Mouse (Mus musculus) fat pad, adult 2 months (tissue): ENCODE measurements around the gene Shroom3.
A peak's percentile ranks its signal among the peaks of the same experiment; 100 is the strongest.

Experiments used
- DNase-seq: peaks from one replicate; pipeline ENCODE4 v3.0.0-alpha.2; 2011; ENCODE audit warnings: low read depth, low spot score; ENCODE audit errors: extremely low read depth

The Shroom3 gene

GRCm38 (mm10) chr5:92745390-92746253 is 62.4 kb downstream of the Shroom3 start:
- no peak for DNase-seq

DNA sequence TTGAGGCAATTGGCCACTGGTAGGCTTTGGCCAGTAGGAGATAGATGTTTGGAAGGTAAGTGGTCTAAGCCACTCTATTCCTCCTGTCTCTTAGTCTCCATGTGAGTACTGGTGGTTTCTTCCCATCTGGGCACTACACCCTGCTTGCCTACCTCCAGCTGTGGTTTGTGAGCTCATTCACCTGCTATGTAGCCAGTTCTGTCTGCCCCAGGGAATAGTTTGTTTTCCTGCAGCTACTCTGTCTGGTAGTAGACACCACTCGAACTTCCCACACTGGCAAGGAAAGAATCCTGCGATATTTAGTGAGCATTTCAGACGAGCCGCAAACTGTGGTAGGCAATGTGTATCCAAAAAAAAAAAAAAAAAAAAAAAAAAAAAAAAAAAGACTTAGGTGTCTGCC is 68.3 kb downstream of the Shroom3 start:
- no peak for DNase-seq

DNA sequence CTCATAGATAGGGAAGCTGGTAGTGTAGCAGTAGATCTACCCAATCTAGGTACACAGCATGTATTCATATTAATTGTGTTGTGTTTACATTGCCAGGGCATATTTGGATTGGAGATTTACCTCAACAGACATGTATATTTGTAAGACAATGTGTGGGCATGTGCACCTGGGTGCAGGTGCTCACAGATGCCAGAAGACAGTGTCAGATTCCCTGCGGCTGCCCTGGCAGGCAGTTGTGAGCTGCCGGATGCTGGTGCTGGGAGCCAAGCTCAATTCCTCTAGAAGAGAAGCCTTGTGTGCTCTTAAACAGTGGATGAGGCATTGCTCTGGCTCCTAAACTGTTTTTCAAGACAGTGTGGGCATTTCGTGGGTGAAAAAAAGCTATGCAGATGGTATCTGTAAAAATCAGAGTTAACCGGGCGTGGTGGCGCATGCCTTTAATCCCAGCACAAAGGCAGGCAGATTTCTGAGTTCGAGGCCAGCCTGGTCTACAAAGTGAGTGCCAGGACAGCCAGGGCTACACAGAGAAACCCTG is 72.1 kb downstream of the Shroom3 start:
- DNase-seq: peak; percentile 14

GRCm38 (mm10) chr5:92759156-92759745 is 76.0 kb downstream of the Shroom3 start:
- no peak for DNase-seq

GRCm38 (mm10) chr5:92760542-92760941 is 77.3 kb downstream of the Shroom3 start:
- no peak for DNase-seq

GRCm38 (mm10) chr5:92761615-92762353 is 78.5 kb downstream of the Shroom3 start:
- no peak for DNase-seq

DNA sequence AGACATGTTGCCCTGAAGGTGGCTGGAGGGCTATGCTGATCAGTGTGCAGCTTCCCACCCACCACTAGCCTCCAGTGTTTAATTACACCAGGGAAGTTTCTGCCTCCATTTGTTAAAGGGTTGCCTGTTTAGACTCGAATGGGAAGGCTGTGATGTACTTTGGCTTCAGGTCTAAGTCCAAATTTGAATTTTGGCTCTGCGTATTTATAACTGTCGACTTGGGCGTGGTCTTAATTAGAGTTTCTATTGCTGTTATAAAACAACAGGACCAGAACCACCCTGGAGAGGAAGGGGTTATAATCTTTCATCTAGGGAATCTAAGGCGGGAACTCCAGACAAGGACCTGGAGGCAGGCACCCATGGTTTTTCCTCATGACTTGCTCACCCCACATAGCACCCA is 79.2 kb downstream of the Shroom3 start:
- no peak for DNase-seq

DNA sequence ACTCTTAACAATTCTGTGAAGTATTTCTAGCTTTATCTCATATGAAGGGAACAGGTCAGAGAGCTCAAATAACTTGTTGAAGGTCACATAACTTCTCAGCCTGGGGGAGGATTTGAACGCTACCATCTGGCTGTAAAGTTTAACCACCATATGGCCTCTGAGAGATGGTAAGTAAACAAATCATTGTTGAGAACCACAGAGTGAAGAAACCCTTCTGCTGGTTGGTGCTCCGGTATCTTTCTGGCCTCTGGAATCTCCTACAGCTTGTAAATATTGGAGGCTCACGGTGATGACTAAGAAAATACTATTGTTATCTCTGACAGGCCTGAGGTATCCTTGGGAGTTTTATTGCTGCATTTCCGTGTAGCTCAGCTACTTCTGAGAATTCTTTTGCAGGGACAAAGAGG is 80.3 kb downstream of the Shroom3 start:
- no peak for DNase-seq

- no peak for DNase-seq
Observed at GRCm38 (mm10) chr5:92766301-92766700, 83.1 kb downstream of the Shroom3 start.

GRCm38 (mm10) chr5:92767194-92767777 is 84.1 kb downstream of the Shroom3 start:
- no peak for DNase-seq

GRCm38 (mm10) chr5:92767857-92768291 is 84.6 kb downstream of the Shroom3 start:
- no peak for DNase-seq

- no peak for DNase-seq
Observed at GRCm38 (mm10) chr5:92773821-92774220, 90.6 kb downstream of the Shroom3 start.

DNA sequence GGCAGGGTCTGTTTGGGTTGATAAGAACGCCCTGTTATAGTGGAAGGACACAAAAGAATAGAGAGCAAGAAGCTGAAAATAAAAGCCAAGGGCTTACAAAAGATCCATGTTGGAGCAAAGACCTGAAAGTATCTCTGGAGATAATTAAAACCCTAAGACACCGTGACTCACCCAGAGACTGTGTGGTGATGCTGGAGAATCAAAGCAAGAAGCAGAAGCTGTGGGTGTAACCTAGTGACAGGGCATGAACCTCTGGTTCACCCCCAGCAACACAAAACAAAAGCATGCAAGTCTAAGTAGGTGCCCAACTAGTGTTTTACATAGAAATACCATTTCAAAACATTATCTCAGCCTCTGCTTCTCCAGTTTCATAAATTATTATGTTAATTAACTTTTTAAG is 91.2 kb downstream of the Shroom3 start:
- DNase-seq: no peak

DNA sequence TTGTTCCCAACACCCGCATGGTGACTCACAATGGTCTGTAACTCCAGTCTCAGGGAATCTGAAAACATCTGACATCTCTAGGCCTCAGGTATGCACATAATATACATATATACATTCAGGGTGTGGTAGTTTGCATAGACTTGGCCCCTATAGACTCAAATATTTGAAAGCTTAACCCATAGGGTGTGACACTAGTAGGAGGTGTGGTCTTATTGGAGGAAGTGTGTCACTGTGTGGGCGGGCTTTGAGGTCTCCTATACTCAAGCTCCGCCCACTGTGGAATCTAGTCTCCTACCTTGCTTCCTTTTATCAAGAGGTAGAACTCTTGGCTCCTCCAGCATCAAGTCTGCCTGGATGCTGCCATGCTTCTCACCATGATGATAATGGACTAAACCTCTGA is 91.7 kb downstream of the Shroom3 start:
- DNase-seq: no peak

GRCm38 (mm10) chr5:92778395-92778794 is 95.2 kb downstream of the Shroom3 start:
- DNase-seq: no peak

DNA sequence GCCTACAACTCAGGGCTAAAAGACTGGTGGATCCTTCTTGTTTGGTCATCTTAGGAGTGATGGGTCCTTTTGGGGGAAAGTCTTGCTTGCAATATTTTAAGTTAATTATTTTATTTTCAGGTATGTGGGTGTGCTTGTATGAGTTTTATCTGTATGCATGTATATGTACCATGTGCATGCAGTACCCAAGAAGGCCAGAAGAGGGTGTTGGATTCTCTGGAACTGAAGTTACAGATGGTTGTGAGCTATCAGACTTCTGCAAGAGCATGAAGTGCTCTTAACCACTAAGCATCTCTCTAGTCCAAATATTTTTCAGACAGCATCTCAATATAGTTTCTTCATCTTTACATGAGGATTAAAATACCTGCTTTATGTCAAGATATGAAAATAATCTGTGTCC is 97.8 kb downstream of the Shroom3 start:
- no peak for DNase-seq

DNA sequence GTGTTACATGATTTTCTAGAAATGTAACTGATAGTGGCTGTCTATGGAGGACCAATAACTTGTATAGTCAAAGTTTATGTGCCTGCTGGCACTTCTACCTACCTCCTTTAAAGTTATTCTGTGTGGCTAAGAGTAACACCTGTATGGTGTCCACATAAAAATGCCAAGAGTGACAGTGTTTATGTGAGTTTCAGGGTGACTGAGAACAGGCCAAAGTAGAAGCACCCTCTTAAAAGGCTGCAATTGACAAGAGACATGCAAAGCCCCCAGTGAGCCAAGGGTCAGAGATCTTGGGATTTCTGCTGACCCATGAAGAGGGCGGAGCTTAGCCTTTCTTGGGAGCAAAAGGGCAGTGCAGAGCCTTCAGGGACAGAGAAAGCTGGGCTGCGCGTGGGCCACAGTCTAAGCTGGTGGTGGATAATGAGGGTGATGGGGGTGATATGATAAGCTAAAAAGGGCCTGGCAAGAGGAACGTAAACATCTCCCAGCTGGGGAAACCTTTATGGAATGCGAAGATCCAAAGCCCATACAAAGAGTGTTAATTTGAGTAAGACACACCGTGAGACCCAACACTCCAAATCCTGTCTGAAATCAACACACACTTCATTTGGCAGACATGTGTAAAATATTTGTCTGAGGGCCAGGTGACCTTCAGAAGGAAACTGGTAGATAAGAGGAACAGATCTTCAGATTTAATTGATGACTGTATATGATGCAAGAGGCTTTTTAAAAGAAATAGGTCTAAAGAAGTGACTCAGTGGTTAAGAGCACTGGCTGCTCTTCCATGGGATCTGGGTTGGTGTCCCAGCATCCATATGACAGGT is 101.0 kb downstream of the Shroom3 start:
- no peak for DNase-seq

DNA sequence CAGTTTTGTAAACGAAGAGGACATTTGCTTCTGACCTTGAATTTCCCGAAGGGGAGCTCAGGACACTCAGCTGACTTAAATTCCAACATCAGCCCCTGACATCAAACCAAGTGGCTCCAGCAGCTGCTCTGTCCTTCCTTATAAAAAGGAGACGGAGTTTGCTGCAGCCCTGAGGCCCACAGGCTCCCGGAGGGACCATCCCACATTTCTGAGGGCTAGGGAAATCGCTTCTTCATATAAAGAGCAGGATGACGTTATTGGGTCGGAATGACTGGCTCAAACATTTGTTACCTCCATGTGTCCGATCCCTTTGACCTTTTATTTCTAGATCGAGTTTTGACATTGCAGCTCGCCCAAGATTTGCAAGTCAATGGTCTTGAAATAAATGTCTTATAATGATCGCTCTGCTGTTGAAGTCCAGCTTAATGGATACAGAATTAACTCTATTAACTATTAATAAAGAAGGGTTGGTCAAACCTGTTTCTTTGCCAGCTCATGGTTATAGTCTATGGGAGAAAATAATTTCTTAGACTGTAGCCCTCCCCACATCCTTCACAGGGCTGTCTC is 102.7 kb downstream of the Shroom3 start:
- no peak for DNase-seq

DNA sequence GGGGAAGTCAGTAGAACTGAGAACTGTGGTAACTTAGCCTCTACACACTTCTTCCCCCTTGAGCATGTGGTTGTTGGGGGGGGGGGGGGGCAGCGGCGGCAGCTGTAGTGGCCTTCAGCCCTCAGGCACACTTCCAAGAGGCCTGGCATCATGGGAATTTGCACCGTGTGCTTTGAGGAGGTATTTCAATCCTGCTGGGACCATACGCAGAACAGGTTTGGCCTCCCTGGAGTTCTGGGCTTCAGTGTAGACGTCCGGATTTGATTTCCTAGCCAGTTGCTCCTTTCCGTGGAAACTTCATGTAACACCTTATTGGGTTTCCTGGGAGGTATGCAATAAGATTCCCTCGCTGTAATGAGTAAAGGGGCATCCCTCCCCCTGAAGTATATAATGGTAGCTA is 105.8 kb downstream of the Shroom3 start:
- DNase-seq: no peak
